Mouse (Mus musculus): ENCODE results near the gene Lig4. TPM values are rescaled to one million over a fixed set of nuclear protein-coding genes. Genes with fewer than 3 reads are reported as not detected.

Gene Lig4
- total RNA-seq (2015; ENCODE audit: low replicate concordance) (1.1 and 3.4 TPM in 2 replicates), total RNA-seq (2017; ENCODE audit: low replicate concordance) (2.2 and 2.3 TPM in 2 replicates)

DNA sequence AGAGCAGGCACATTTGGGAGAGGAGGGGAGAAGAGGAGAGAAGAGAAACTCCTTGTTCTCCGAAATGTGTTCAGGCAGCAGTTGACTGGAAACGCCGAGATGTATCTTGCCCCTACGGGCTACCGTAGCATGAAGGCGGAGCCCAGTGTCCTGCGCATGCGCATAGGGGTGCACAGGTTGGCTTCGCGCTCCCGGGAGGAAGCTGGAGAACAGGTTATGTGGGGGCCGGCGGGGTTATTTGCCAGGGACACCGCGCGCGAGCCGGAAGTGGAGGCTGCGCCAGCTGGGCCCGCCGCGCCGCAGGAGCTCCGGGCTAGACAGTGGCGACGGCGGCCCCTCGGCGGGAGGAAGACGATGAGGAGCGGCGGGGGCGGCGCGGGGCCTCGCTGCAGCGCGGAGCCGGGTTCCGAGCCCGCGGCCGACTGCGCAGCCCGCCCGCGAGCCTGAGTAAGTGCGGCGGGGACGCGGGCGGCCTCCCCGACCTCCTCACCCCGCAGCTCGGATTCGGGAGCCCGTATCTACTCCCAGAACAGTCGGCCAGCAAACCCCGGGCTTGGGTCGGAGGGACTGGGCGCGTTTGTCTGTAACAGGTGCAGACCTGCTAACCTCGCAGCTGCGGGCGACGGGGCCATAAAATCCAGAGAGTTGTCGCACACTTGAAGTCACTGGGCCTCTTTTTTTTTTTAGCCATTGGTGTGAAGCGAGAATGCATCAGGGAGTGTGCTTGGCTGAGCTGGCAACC, at the start of gene Lig4, which contains the start of gene Abhd13:
Gene Lig4, minus strand, starts transcription at position 114 of the 742 bp plus-strand sequence.
Gene Abhd13, plus strand, starts transcription at position 135 of the 742 bp plus-strand sequence.
- ATAC-seq (replicated peaks; ENCODE audit: low FRiP score, poor library complexity, severe bottlenecking), result peak; percentile 79

DNA sequence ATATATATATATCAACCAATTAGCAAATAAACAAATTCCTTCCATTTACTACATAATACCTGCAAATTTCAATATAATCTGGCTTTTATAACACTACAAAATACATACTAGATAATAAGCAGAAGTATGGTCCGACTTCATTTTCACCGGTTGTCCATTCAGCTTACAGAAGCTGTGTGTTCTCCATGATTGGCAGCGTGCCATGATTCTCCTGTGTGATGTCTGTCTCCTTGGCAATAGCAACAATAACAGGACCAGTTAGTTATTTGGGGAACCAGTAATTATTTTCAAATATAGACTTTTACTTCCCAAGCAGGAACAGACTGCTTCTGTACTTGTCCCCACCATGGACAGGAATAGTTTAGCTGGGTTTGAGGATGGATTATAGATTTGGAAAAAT, 39.7 kb upstream of the Lig4 start:
- no peak for ATAC-seq (replicated peaks; ENCODE audit: low FRiP score, poor library complexity, severe bottlenecking)

DNA sequence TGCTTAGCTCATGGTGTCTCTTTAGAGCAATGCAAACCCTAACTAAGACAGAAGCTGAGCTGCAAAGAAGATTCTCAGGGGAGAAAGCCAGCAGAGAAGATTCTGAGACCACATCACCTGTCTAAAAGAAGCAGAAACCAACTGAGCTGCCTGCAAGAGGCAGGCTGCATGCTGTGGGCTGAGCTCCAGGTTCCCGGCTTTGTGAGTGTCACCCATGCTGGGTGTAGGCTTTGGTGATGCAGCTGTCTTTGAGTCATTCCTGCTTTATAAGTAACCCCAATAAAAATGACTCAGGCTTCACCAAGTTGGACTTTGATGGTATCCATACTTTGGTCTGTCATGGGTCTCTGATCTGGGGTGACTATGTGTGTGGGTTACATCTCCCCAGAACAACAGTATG, 38.8 kb upstream of the Lig4 start:
- no peak for ATAC-seq (replicated peaks; ENCODE audit: low FRiP score, poor library complexity, severe bottlenecking)

- ATAC-seq (replicated peaks; ENCODE audit: low FRiP score, poor library complexity, severe bottlenecking), result no peak
Observed at GRCm38 (mm10) chr8:10007660-10008028, 30.2 kb upstream of the Lig4 start.

DNA sequence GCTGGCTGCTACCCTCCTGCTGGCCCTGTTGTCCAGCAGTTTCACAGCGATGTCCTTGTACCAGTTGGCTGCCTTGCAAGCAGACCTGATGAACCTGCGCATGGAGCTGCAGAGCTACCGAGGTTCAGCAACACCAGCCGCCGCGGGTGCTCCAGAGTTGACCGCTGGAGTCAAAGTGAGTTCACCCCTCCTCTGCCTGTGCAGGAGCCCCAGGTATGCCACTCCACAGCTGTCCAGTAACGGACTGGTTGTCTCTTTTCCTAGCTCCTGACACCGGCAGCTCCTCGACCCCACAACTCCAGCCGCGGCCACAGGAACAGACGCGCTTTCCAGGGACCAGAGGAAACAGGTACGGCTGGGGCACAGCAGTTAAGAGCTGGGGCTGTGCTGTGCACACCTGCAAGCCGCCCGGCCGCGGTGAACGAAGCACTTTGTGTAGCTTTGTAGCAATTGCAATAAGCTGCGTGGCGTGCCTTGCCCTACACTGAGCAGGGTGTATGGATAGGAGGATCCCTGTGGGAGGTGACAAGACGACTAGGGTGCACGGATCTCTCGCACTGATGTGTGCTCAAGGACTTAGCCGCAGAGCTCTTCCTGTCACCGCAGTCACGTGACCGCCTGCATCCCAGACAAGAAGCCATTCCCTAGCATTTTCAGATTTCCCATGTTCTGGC, 29.6 kb upstream of the Lig4 start:
- no peak for ATAC-seq (replicated peaks; ENCODE audit: low FRiP score, poor library complexity, severe bottlenecking)

DNA sequence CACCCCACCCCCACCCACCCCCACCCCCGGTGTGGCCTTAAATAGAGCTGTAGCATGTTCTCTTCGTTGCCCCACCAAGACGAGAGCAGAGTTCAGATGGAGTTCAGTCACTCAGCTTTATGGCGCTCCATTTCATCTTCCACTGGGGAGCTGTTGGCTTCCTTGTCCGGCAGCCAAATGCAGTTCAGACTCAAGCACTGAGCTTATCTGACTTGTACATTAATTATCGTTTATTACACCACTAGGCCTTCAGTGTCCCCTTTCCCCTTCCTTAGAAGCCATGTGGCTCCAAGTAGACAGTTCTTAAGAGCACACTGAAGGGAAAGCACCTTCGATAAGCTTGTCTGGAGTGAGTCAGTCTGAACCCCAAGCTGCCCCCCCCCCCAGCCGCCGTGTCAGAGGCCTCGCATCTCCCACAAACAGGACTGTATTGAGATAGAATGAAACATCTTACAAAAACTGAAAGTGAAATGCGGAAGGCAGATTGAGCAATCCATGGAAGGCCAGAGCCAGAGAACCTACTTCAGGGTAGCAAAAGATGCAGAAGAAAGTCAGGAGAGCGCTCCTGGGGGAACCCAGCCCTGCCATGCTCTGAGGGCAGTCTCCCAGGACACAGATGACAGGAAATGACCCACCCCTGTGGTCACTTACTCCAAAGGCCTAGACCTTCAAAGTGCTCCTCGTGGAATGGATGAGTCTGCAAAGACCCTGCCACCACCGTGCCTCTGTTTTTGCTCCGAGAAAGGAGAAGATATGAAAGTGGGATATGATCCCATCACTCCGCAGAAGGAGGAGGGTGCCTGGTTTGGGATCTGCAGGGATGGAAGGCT, 28.9 kb upstream of the Lig4 start, which contains the start of gene Tnfsf13b:
Gene Tnfsf13b, plus strand, starts transcription at position 312 of the 830 bp plus-strand sequence.
- ATAC-seq (replicated peaks; ENCODE audit: low FRiP score, poor library complexity, severe bottlenecking), result no peak

DNA sequence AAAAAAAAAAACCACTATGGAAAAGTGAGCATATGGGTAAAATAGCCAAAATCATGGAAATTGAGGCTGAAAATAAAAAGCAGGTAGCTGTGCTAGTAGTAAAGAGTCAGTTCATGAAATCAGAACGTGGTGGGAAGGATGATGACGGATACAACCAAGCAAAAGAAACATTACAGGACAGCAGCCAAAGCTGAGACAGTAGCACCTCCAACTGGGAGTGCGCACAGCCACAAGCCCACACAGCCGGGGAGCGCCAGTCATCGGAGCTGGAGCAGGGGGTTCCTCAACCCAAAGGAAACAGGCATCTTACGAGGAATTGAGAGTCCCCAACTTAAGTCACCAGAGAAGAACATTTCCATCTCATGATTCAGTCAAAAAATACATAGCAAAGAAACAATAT, 26.6 kb upstream of the Lig4 start:
- ATAC-seq (replicated peaks; ENCODE audit: low FRiP score, poor library complexity, severe bottlenecking), result no peak

DNA sequence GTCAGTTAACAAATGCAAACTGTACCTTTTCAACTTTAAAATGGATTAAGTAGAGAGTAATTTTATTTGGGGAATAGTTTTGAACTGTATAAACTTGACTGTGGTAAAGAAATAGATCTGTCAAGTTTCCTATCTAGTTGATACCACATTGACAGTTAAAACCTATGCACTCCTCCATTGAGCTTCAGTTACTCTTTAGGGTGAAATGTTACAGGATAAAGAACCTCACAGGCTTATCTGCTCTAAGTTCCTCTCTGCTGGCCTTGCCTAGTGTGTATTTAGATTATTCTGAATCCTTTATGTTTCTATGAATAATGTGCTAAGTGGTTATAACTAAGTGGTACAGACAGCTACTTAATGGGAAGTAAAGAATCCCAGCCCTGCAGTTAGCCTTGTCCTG, 2.7 kb upstream of the Lig4 start:
- no peak for ATAC-seq (replicated peaks; ENCODE audit: low FRiP score, poor library complexity, severe bottlenecking)

- ATAC-seq (replicated peaks; ENCODE audit: low FRiP score, poor library complexity, severe bottlenecking), result no peak
Observed at GRCm38 (mm10) chr8:9979746-9980145, 2.3 kb upstream of the Lig4 start.

DNA sequence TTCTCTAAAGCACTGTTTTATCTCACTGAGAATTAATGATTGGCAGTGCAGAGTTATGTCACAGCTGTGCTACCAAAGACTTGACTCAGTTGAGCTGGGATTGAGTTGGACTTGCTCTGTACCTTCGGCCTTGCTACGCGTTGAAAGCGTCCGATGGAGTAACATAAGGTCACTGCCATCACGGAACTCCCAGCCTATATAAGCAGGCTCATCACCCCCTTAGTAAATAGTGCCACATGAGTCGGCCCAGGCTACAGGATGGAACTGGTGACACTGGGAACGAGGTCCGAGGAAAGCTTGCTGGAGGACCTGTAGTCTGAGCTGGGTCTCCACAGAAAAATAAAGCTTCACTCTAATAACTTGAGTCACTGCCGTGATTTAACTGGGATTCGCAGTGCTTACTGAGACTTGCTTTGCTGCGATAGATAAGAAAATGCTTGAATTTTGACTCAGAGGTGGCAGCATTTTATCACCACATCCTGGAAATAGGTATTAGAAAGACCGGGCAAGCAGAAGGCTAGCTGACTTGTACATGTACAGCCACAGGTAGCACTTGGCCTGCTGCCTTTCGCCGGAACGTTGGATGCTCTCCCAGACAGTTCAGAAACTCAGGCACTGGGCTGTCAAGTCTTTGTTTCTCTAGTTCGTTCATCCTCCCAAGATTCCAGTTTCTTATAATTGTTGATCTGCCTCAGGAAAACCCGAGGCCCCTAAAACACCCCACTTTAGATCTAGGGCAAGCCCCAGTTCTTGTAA, 1.2 kb upstream of the Lig4 start:
- ATAC-seq (replicated peaks; ENCODE audit: low FRiP score, poor library complexity, severe bottlenecking), result no peak

DNA sequence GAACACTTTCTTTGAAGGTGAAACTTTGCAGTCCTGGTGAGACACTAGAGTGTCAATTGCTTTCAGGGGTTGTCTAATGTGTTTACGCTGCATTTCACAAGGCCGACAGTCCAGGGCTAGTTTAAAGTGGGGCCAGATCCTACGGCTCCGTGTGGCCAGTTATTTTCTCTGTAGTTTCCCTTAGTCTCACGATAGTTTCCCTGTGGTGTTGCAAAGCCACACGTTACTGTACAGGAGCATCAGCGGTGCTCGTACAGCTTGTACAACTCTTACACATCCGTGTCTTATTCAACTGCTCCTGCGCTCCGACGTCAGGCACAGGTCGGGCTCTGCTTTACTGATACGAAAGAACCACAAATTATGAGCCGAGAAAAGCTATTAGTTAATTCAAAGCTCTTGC, 470 bp downstream of the Lig4 start:
- no peak for ATAC-seq (replicated peaks; ENCODE audit: low FRiP score, poor library complexity, severe bottlenecking)

DNA sequence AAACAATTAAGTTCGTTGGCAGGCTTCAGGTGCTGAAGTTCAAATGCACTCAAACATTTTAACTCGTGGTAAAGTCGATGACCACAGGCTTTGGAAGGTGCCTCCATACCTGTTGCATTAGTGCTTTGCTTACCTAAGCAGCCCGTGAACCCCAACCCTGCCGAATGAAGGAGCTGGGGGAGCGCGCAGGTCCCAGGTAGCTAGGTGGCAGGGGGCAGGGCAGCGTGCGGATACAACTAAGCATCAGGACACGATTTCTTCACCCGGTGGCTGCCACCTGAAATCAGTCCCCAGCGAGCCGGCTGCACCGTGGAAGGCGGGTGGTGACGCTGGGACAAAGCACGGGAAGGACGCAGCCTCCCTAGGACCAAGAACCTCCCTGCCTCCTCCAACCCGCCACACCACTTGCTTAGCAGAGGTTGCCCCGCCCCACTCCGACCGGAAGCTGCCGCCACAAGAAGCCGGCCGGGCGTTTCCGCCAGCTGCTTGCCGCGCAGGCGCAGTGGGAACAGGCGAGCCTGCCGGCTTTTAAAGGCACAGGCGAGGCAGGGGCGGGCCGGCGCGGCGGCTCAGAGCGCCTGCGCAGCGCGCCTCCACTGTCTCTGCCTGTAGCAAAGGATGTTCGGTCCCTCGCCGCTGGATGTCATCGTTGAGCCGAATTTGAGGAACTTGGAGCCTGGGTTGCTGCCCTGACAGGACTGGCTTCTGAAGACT, 1.4 kb downstream of the Lig4 start:
- peak; percentile 91 for ATAC-seq (replicated peaks; ENCODE audit: low FRiP score, poor library complexity, severe bottlenecking)

GRCm38 (mm10) chr8:9975276-9975675, 2.2 kb downstream of the Lig4 start:
- no peak for ATAC-seq (replicated peaks; ENCODE audit: low FRiP score, poor library complexity, severe bottlenecking)

GRCm38 (mm10) chr8:9971866-9972265, 5.6 kb downstream of the Lig4 start:
- no peak for ATAC-seq (replicated peaks; ENCODE audit: low FRiP score, poor library complexity, severe bottlenecking)

DNA sequence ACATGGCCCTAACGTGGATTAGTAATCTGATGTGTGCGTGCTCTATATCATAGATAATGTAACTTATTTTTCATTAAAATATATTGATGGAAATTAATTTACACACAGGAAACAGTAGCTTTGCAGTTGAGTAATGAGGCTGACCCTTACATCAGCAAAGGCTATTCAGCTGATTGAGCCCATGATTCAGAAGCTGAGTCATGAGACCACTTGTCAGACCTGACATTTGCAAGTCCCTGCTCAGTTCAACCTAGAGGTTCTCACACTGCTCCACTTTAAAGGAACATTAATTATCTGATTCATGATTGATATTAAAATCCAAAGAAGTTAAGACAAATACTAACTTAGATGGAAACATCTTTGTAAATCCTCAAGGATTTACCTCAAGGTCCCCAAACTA, 17.6 kb downstream of the Lig4 start:
- ATAC-seq (replicated peaks; ENCODE audit: low FRiP score, poor library complexity, severe bottlenecking), result no peak

- ATAC-seq (replicated peaks; ENCODE audit: low FRiP score, poor library complexity, severe bottlenecking), result no peak
Observed at GRCm38 (mm10) chr8:9958338-9958737, 19.1 kb downstream of the Lig4 start.

DNA sequence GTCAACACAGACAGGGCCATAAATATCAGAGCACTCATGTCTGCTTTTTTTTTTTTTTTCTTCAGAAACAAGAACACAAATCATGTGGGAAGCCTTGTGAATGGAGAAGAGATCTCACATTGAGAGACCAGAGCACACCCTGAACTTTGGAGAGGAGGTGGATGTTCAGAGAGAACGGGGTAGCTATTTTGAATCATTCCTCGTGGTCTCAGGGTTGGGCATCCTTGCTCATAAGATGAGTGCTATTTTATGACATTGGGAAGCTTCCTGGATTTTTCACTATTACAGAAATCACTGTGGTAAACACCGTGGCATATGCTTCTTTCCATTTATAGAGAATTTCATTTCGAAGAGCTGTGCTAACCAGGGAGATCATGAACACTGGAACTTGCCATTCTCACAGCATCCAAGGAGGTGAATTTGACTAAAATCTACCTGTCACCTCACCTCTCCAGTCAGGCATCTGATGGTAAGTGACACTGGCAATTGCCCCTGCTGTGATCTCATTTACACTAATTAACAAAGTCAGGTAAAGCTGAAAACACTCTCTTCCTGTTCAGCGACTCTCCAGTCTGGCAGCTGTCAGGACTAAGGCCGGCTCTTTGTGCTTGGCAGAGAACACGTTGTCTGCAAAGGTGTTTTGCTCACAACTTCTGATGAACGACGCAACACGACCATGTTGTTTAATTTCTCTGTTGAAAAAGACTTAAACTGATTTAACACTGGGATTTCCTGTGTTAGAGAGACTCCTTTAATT, 28.2 kb downstream of the Lig4 start:
- ATAC-seq (replicated peaks; ENCODE audit: low FRiP score, poor library complexity, severe bottlenecking), result no peak

- no peak for ATAC-seq (replicated peaks; ENCODE audit: low FRiP score, poor library complexity, severe bottlenecking)
Observed at GRCm38 (mm10) chr8:9935574-9935973, 41.9 kb downstream of the Lig4 start.

Data from erythroid progenitor cell, adult 5-6 weeks (primary cell).